Mouse (Mus musculus) forebrain, embryonic 10.5 days (tissue): ENCODE results near the gene Olfr322. TPM values are rescaled to one million over a fixed set of nuclear protein-coding genes. Genes with fewer than 3 reads are reported as not detected.
A peak's percentile ranks its signal among the peaks of the same experiment; 100 is the strongest.
"Not testable (repeated sequence)": the region's sequence is repeated elsewhere in the genome, so short reads cannot be mapped to it uniquely, and the experiment has no call there.

ENCODE experiments used
- DNase-seq: peaks from one replicate; pipeline ENCODE4 v3.0.0-alpha.2; 2017; ENCODE audit warnings: low spot score; ENCODE audit errors: extremely low spot score
- H3K27ac ChIP-seq: fragments of 300-500 bp; sonication (generic); 2 replicates; pipeline ENCODE4 v1.5.1; 2016; ENCODE audit warnings: mild to moderate bottlenecking
- H3K27me3 ChIP-seq: fragments of 300-500 bp; sonication (generic); 2 replicates; pipeline ENCODE4 v1.6.1; 2016; ENCODE audit warnings: mild to moderate bottlenecking; ENCODE audit not compliant: poor library complexity, severe bottlenecking
- H3K36me3 ChIP-seq: fragments of 300-500 bp; sonication (generic); replicated peaks from 2 replicates; pipeline ENCODE4 v1.6.1; 2016; ENCODE audit warnings: mild to moderate bottlenecking, moderate library complexity
- H3K4me1 ChIP-seq: fragments of 300-500 bp; sonication (generic); 2 replicates; pipeline ENCODE4 v1.6.1; 2016
- H3K4me3 ChIP-seq: fragments of 300-500 bp; sonication (generic); 2 replicates; pipeline ENCODE4 v1.5.1; 2016; ENCODE audit warnings: mild to moderate bottlenecking, moderate library complexity
- H3K9me3 ChIP-seq: fragments of 300-500 bp; sonication (generic); 2 replicates; pipeline ENCODE4 v1.6.1; 2016; ENCODE audit warnings: mild to moderate bottlenecking, moderate library complexity
- WGBS: fragments of 180-500 bp; shearing (Covaris S2); methylation state at CpG from one replicate; pipeline ENCODE4 v1.1.7; 2016; 5-methylcytosine and 5-hydroxymethylcytosine counted together
- polyA plus RNA-seq: library from polyadenylated mRNA; unstranded; fragments of >200 nt; fragmentation: Nextera tagmentation; extraction: Ambion mirVana; gene quantifications from 2 replicates; pipeline ENCODE4 v1.2.1, GENCODE M21; 2016

The Olfr322 gene
- polyA plus RNA-seq, 1 experiment from 2014 or later = not detected

DNA sequence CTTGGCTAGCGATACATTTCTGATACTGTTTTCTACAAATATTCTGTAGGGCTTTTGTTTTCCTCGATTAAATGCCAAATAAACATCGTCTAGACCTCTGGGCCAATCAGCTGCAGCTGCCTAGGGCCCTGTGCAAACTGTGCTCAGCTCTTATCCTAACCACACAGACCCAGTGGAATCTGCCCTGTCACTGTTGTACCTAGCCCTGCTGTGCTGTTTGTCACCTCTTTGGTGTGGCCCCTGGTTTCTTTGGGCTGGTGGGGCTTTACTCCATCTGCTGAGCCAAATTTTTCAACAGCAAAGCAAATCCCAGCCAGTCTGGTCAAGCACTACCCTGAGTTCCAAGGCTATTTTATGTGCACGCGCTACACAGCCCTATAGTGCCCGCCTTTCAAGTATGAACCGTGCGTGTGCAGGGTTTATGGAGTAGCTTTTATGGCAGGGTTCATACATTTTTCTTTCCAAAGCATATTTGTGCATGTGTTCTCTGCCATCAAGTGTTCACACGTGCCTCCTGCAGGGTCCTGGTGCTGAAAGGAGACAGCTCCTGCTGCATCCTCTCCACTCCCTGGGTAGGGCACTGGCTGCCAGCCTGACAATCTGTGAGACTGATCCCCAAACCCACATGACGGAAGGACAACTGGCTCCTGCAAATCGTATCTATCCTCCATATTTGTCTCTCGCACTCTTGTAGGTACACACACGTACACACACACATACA lies 16.8 kb upstream of the Olfr322 start:
- no peak for DNase-seq
- Histone ChIP-seq H3K9me3 (no peaks in the 10 kb centered on the region), H3K4me1 (peaks cover 14% of the 10 kb centered on the region), H3K36me3 (no peaks in the 10 kb centered on the region), H3K27ac (no peak overlapping the region), H3K4me3 (no peak overlapping the region), H3K27me3 (peaks cover 41% of the 10 kb centered on the region)
- WGBS = 87% methylated on average over 13 of the region's 13 CpGs

DNA sequence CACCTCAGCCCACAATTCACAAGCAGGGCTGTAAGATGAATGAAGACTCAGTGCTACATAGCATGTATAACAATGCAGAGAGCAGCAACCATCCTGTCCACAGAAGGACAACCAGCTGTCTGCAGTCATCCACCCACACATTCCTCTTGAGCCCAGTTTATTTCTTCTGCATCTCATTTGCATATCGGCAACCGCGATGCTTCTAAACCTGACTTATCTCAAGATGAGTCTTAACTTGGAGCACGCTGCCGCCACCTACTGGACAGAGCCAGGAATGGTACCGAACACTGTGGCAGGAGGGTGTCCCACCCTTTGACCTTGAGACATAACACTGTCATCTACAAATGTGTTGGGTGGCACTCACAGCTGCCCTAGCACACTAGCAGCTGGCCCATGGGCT lies 15.2 kb upstream of the Olfr322 start:
- 44% methylated on average over 6 of the region's 6 CpGs for WGBS
- H3K4me3 ChIP-seq = no peak overlapping the region
- H3K36me3 ChIP-seq = no peaks in the 10 kb centered on the region
- no peaks in the 10 kb centered on the region for H3K9me3 ChIP-seq
- peaks cover 37% of the 10 kb centered on the region for H3K27me3 ChIP-seq
- peak; percentile 39 for DNase-seq
- H3K27ac ChIP-seq = no peak overlapping the region
- peaks cover 12% of the 10 kb centered on the region for H3K4me1 ChIP-seq

DNA sequence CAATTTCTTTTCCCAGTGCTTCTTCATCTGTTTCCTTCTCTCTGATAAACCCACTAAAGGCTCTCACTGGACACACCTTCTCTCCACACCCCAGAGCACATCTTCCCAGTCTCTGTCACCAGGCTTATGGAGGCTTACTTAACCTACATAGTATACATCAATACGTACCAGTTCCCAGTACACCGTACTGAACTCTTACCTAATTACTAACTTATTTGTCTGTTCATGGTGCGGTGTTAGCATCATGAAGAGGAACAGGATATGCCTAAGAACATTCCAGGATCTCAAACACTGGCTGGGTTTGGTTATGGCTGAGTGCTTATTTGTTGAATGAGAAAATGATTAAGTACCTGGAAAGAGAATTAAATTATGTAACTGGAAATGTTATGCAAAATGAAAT lies 3.4 kb upstream of the Olfr322 start:
- 91% methylated on average over 3 of the region's 3 CpGs for WGBS
- Histone ChIP-seq H3K4me1 (peaks cover 6% of the 10 kb centered on the region; the same call in 1 of the 2 replicates), H3K27ac (no peak overlapping the region), H3K36me3 (no peaks in the 10 kb centered on the region), H3K4me3 (no peak overlapping the region), H3K9me3 (no peaks in the 10 kb centered on the region), H3K27me3 (no peaks in the 10 kb centered on the region)
- no peak for DNase-seq

DNA sequence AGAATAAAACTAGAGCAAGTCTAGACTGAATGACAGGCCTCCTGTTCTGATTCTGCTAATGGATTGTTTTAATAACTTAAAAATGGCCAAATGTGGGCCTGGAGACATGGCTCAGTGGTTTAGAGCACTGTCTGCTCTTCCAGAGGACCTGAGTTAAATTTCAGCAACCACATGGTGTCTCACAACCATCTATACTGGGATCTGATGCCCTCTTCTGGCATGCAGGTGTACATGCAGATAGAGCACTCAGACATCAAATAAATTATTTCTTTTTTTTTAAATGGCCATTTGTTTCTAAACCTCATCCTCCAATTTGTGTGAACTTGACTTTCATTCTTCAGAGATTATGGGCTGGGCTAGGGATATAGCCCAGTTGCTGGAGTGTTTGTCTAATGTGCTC lies 10.7 kb downstream of the Olfr322 start:
- DNase-seq = no peak
- H3K4me3 ChIP-seq = no peak overlapping the region
- no peaks in the 10 kb centered on the region for H3K9me3 ChIP-seq
- H3K4me1 ChIP-seq = no peaks in the 10 kb centered on the region
- H3K27me3 ChIP-seq = no peaks in the 10 kb centered on the region
- no peaks in the 10 kb centered on the region for H3K36me3 ChIP-seq
- no peak overlapping the region for H3K27ac ChIP-seq

DNA sequence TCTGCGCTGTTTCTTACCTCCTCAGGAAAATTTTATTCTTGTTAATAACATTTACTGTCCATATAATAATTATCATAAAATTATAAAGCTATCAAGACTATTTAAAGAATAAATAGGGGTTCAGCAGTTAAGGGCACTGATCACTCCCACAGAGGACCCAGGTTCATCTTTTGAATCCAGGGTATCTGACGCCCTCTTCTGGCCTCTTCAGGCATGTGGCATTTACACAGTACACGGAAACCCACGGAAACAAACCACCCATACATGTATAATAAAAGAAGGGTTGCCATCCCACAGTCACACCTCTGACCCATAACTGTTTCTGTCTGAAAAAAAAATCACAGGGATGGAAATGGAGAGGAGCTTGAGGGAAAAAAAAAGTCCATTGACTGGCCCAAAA lies 13.2 kb downstream of the Olfr322 start:
- Histone ChIP-seq H3K27ac (no peak overlapping the region), H3K27me3 (no peaks in the 10 kb centered on the region), H3K4me1 (no peaks in the 10 kb centered on the region), H3K4me3 (no peak overlapping the region), H3K36me3 (no peaks in the 10 kb centered on the region), H3K9me3 (no peaks in the 10 kb centered on the region)
- 52% methylated on average over 4 of the region's 4 CpGs for WGBS
- DNase-seq = no peak

DNA sequence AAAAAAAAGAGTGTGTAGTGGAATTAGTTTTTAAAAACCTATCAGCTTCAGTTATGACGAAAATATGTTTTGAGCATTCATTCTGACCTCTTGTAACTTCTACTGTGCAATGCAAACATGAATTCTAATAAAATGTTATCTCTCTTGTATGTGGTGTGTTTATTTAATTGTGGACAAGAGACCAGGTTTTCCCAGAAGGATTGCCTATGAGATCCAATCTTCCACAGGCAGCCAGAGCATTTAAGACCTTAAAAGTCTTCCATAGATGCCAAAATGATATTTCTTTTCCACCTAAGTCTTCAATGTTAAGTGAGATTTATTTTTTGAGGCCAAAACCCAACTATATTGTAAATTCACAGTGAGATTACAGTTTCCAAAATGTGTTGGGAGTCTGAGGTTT lies 22.2 kb downstream of the Olfr322 start, which contains the start of gene Olfr320:
Gene Olfr320, plus strand, starts transcription at position 301 of the 400 bp plus-strand sequence.
- H3K27ac ChIP-seq = no peak within 1 kb of the TSS
- no peaks in the 10 kb centered on the region for H3K9me3 ChIP-seq
- DNase-seq = no peak
- no peaks in the 10 kb centered on the region for H3K36me3 ChIP-seq
- H3K27me3 ChIP-seq = no peaks in the 10 kb centered on the region
- no peak within 1 kb of the TSS for H3K4me3 ChIP-seq
- no peaks in the 10 kb centered on the region for H3K4me1 ChIP-seq
- WGBS = 86% methylated on average over 1 of the region's 1 CpGs

DNA sequence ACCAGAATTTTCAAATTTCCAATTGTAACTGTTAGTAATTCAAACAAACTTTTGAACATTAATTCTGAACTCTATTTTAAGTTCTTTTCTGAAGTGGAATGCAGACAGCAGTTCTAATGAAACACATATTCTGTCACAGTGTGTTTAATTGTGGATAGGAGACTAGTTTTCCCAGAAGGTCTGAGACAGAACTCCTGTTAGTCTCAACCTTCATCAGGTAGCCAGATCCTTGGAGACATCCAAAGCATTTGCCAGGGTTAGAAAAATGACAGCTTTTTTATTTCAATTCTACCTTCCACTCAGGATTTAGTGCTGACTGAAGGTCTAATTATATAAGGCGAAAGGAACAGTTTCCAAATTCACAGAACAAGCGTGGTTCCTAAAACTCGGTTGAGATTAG lies 40.3 kb downstream of the Olfr322 start, which contains the start of gene Olfr319:
Gene Olfr319, plus strand, starts transcription at position 301 of the 400 bp plus-strand sequence.
- H3K9me3 ChIP-seq = peaks cover 20% of the 10 kb centered on the region
- WGBS = 89% methylated on average over 3 of the region's 3 CpGs

DNA sequence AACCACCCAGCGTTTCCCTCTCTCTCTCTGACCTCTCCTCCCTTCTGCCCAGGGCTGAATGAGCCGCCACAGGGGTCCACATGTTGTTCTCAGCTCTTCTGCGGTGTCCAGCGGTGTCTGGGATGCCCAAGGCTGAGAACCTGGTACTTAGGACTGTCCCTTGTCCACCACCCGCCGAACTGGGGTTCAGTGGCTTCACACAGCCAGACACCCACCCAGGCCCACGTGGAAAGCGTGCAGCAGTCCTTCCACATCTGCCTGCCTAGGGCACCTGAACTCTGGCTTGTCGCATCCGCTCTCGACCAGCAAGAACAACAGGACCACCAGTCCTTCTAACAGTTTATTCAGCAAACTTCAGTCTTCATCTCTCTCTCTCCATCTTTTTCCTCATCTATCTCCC lies 50.5 kb downstream of the Olfr322 start:
- H3K27me3 ChIP-seq = no peaks in the 10 kb centered on the region
- no peaks in the 10 kb centered on the region for H3K36me3 ChIP-seq
- H3K27ac ChIP-seq = no peak overlapping the region
- no peak for DNase-seq
- H3K4me1 ChIP-seq = no peaks in the 10 kb centered on the region
- 82% methylated on average over 11 of the region's 11 CpGs for WGBS
- H3K4me3 ChIP-seq = no peak overlapping the region
- no peaks in the 10 kb centered on the region for H3K9me3 ChIP-seq

More for the DNA sequence above, 40.3 kb downstream of the Olfr322 start, which contains the start of gene Olfr319:
- Histone ChIP-seq H3K36me3 (no peaks in the 10 kb centered on the region), H3K4me1 (no peaks in the 10 kb centered on the region), H3K27ac (no peak within 1 kb of the TSS), H3K27me3 (no peaks in the 10 kb centered on the region), H3K4me3 (no peak within 1 kb of the TSS)
- DNase-seq = no peak

DNA sequence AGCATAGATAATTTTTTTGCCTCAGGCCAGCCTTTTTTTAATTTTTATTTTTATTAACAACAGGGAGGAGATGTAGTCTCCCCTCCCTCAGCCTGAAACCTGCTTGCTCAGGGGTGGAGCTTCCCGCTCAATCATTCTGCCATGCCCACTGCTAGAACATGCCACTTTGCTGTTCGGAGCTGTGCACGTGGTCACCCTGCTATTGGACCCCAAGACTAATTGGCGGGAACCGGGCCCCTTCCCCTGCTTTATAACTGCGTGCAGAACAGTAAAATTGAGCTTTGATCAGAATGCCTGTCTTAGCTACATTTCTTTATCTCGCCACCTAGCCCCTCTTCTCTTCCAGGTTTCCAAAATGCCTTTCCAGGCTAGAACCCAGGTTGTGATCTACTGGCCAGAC lies 59.1 kb downstream of the Olfr322 start:
- H3K27ac ChIP-seq, DNase-seq, H3K4me1 ChIP-seq, H3K36me3 ChIP-seq, H3K27me3 ChIP-seq, H3K4me3 ChIP-seq, H3K9me3 ChIP-seq: not testable (repeated sequence)
- WGBS = 92% methylated on average over 7 of the region's 7 CpGs

Other genes with a start within 250 kb of the Olfr322 start
- not detected in 2 replicates for gene 1810065E05Rik, start 237.7 kb upstream of the Olfr322 start, polyA plus RNA-seq
- gene Gm12253, start 226.2 kb upstream of the Olfr322 start, polyA plus RNA-seq = not detected in 2 replicates
- not detected in 2 replicates for gene Lypd9, start 205.9 kb upstream of the Olfr322 start, polyA plus RNA-seq
- gene Olfr30, start 196.5 kb upstream of the Olfr322 start, polyA plus RNA-seq = not detected in 2 replicates
- not detected in 2 replicates for gene Olfr332, start 166.2 kb upstream of the Olfr322 start, polyA plus RNA-seq
- not detected in 2 replicates for gene Olfr331, start 156.2 kb upstream of the Olfr322 start, polyA plus RNA-seq
- gene Olfr330, start 123.9 kb upstream of the Olfr322 start, polyA plus RNA-seq = not detected in 2 replicates
- gene Olfr329-ps, start 112.4 kb upstream of the Olfr322 start, polyA plus RNA-seq = not detected in 2 replicates
- gene Olfr328, start 103.1 kb upstream of the Olfr322 start, polyA plus RNA-seq = not detected in 2 replicates
- gene Olfr224, start 88.2 kb upstream of the Olfr322 start, polyA plus RNA-seq = not detected in 2 replicates
- gene Olfr325, start 81.1 kb upstream of the Olfr322 start, polyA plus RNA-seq = not detected in 2 replicates
- not detected in 2 replicates for gene Olfr324, start 63.7 kb upstream of the Olfr322 start, polyA plus RNA-seq
- gene 2210407C18Rik, start 42.7 kb upstream of the Olfr322 start, polyA plus RNA-seq = not detected in 2 replicates
- not detected in 2 replicates for gene Olfr323, start 28.3 kb upstream of the Olfr322 start, polyA plus RNA-seq
- gene Trim58, start 18.3 kb upstream of the Olfr322 start, polyA plus RNA-seq = 0.33 and 0.35 TPM in 2 replicates
- not detected in 2 replicates for gene Olfr320, start 22.3 kb downstream of the Olfr322 start, polyA plus RNA-seq
- not detected in 2 replicates for gene Olfr319, start 40.4 kb downstream of the Olfr322 start, polyA plus RNA-seq
- not detected in 2 replicates for gene Olfr318, start 65.2 kb downstream of the Olfr322 start, polyA plus RNA-seq
- not detected in 2 replicates for gene Olfr317, start 80.4 kb downstream of the Olfr322 start, polyA plus RNA-seq
- gene Olfr316, start 94.0 kb downstream of the Olfr322 start, polyA plus RNA-seq = not detected in 2 replicates
- not detected in 2 replicates for gene Olfr315, start 114.4 kb downstream of the Olfr322 start, polyA plus RNA-seq
- not detected in 2 replicates for gene Olfr314, start 124.2 kb downstream of the Olfr322 start, polyA plus RNA-seq
- 1.0 and 1.9 TPM in 2 replicates for gene Fam183b, start 143.2 kb downstream of the Olfr322 start, polyA plus RNA-seq
- gene Olfr313, start 156.2 kb downstream of the Olfr322 start, polyA plus RNA-seq = not detected in 2 replicates
- not detected in 2 replicates for gene Olfr312, start 170.5 kb downstream of the Olfr322 start, polyA plus RNA-seq
- not detected in 2 replicates for gene Olfr311, start 180.5 kb downstream of the Olfr322 start, polyA plus RNA-seq
- gene Gm12258, start 188.4 kb downstream of the Olfr322 start, polyA plus RNA-seq = 8.9 and 9.3 TPM in 2 replicates
- gene 2810021J22Rik, start 208.4 kb downstream of the Olfr322 start, polyA plus RNA-seq = 9.3 and 9.4 TPM in 2 replicates
- 5.8 and 6.4 TPM in 2 replicates for gene Zfp39, start 245.4 kb downstream of the Olfr322 start, polyA plus RNA-seq